Mouse (Mus musculus): ENCODE data around the gene Snrnp200. TPM values are rescaled to one million over a fixed set of nuclear protein-coding genes. Genes with fewer than 3 reads are reported as not detected.

Gene Snrnp200
- total and polyA plus RNA-seq, 3 experiments, result 67.5 to 137 (median 122) TPM

GRCm38 (mm10) chr2:127247592-127248333, 39.6 kb downstream of the Snrnp200 start, which contains the start of the genes Ciao1 and Tmem127 (continued):
- TF ChIP-seq GATA1 (IDR thresholded peaks at IDR 0.05; ENCODE audit: low read depth, low read length), result no peak
- no peak for TF ChIP-seq ZC3H11A (IDR thresholded peaks at IDR 0.05; ENCODE audit: low read depth, low read length)
- TF ChIP-seq MXI1 (IDR thresholded peaks at IDR 0.05; ENCODE audit: low read depth, low read length), result peak; percentile 97
- TF ChIP-seq MYC (IDR thresholded peaks at IDR 0.05; ENCODE audit: low read depth, low read length), result peak; percentile 78; the same call in 1 of the 2 replicates

DNA sequence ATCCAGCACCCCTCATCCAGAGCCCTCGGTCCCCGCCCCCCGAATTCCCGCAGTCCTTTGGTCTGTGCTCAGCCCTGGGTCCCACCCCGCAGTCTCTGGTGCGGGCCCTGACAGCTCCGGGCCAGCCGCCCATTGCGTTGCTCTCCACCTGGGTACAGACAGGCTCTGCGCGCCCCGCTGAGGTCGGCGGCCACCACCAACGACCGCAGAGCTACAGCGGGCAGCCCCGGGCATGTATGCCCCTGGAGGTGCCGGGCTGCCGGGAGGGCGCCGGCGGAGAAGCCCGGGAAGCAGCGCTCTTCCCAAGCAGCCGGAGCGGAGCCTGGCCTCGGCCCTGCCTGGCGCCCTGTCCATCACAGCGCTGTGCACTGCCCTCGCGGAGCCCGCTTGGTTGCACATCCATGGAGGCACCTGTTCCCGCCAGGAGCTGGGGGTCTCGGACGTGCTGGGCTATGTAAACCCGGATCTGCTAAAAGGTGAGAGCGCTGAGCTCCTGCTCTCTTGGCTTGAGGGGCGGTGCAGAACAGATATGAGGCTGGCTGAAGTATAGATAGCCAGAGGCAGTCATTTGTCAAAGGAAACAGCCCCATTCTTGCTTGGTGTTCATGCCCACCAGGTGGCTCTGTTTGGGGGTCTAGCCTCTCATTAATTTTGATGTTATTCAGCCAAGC, 40.3 kb downstream of the Snrnp200 start:
- H3K9me3 ChIP-seq (replicated peaks; ENCODE audit: insufficient read depth, low read length), result no peaks in the 10 kb centered on the region
- H3K4me3 ChIP-seq (ENCODE audit: control insufficient read depth in 1 of 2, insufficient read depth in 1 of 2, low read depth in 2 of 2, low read length in 2 of 2), result peak overlapping the region; percentile 90 to 91
- H3K4me1 ChIP-seq (ENCODE audit: control insufficient read depth in 1 of 2, insufficient read depth in 2 of 2, low read length in 2 of 2), result peaks cover 22 to 26% of the 10 kb centered on the region in 2 experiments
- peak overlapping the region; percentile 59 for H3K27ac ChIP-seq (ENCODE audit: control insufficient read depth, low read depth, low read length)
- no peaks in the 10 kb centered on the region for H3K27me3 ChIP-seq (ENCODE audit: control insufficient read depth in 1 of 2, insufficient read depth in 2 of 2, low read length in 2 of 2)
- peaks cover 22% of the 10 kb centered on the region for H3K79me2 ChIP-seq (ENCODE audit: control insufficient read depth, insufficient read depth, low read length, poor library complexity)
- no peak for TF ChIP-seq MYB (IDR thresholded peaks at IDR 0.05; ENCODE audit: low read depth, low read length)
- TF ChIP-seq MAZ (IDR thresholded peaks at IDR 0.05; ENCODE audit: low read depth, low read length), result no peak
- TF ChIP-seq MEF2A (IDR thresholded peaks at IDR 0.05; ENCODE audit: extremely low read depth, insufficient replicate concordance, low read depth, low read length, poor library complexity, severe bottlenecking), result no peak
- TF ChIP-seq ZC3H11A (IDR thresholded peaks at IDR 0.05; ENCODE audit: low read depth, low read length), result 0 out of 2 replicates have a peak, but pooled peaks have one; percentile 18
- TF ChIP-seq E2F4 (IDR thresholded peaks at IDR 0.05; ENCODE audit: borderline replicate concordance, low read depth, low read length), result no peak
- 0 out of 2 replicates have a peak, but pooled peaks have one; percentile 32 for TF ChIP-seq RCOR1 (IDR thresholded peaks at IDR 0.05; ENCODE audit: low read depth, low read length)
- TF ChIP-seq ETS1 (IDR thresholded peaks at IDR 0.05; ENCODE audit: low read depth, low read length), result peak; percentile 38; the same call in 1 of the 2 replicates
- TF ChIP-seq SIN3A (IDR thresholded peaks at IDR 0.05; ENCODE audit: low read length), result peak; percentile 67
- TF ChIP-seq RAD21 (IDR thresholded peaks at IDR 0.05; ENCODE audit: low read depth, low read length), result peak; percentile 24
- no peak for TF ChIP-seq MYC (IDR thresholded peaks at IDR 0.05; ENCODE audit: low read depth, low read length)
- TF ChIP-seq ZNF384 (IDR thresholded peaks at IDR 0.05; ENCODE audit: low read depth, low read length), result no peak
- no peak for TF ChIP-seq USF2 (IDR thresholded peaks at IDR 0.05; ENCODE audit: borderline replicate concordance in 1 of 2, insufficient read depth in 1 of 2, low read depth in 1 of 2, low read length in 2 of 2)
- no peak for TF ChIP-seq NRF1 (IDR thresholded peaks at IDR 0.05; ENCODE audit: insufficient read depth, low read depth, low read length, poor library complexity, severe bottlenecking)
- no peak for TF ChIP-seq MAFK (IDR thresholded peaks at IDR 0.05; ENCODE audit: borderline replicate concordance, low read depth, low read length)
- no peak for TF ChIP-seq POLR2AphosphoS5 (IDR thresholded peaks at IDR 0.05; ENCODE audit: borderline replicate concordance, low read depth, low read length)
- TF ChIP-seq GATA1 (IDR thresholded peaks at IDR 0.05; ENCODE audit: low read depth, low read length), result peak; percentile 66
- no peak for TF ChIP-seq GABPA (IDR thresholded peaks at IDR 0.05; ENCODE audit: low read depth, low read length)
- peak; percentile 16 to 59 (median 32); a peak in 3 of 6 replicates for TF ChIP-seq CTCF (IDR thresholded peaks at IDR 0.05 in 2 of 3, conservative IDR thresholded peaks at IDR 0.05 in 1 of 3; ENCODE audit: control insufficient read depth in 1 of 3, insufficient read depth in 1 of 3, low read depth in 2 of 3, low read length in 3 of 3, poor library complexity in 1 of 3, severe bottlenecking in 1 of 3)
- TF ChIP-seq SMC3 (IDR thresholded peaks at IDR 0.05; ENCODE audit: low read depth, low read length), result peak; percentile 60
- TF ChIP-seq KAT2A (conservative IDR thresholded peaks at IDR 0.05; ENCODE audit: low read depth, low read length), result 0 out of 2 replicates have a peak, but pooled peaks have one; percentile 19
- peak; percentile 39 to 41; a peak in 3 of 4 replicates for TF ChIP-seq EP300 (IDR thresholded peaks at IDR 0.05; ENCODE audit: low read depth in 1 of 2, low read length in 2 of 2)
- no peak for TF ChIP-seq POLR2A (IDR thresholded peaks at IDR 0.05; ENCODE audit: control insufficient read depth in 1 of 2, insufficient read depth in 1 of 2, low read depth in 1 of 2, low read length in 2 of 2, poor library complexity in 1 of 2)
- TF ChIP-seq MXI1 (IDR thresholded peaks at IDR 0.05; ENCODE audit: low read depth, low read length), result peak; percentile 54; the same call in 1 of the 2 replicates
- peak; percentile 49; the same call in 1 of the 2 replicates for TF ChIP-seq TBP (IDR thresholded peaks at IDR 0.05; ENCODE audit: low read depth, low read length)
- TF ChIP-seq TAL1 (IDR thresholded peaks at IDR 0.05; ENCODE audit: low read length), result peak; percentile 18; the same call in 1 of the 2 replicates
- no peak for TF ChIP-seq NELFE (IDR thresholded peaks at IDR 0.05; ENCODE audit: low read depth, low read length)
- no peak for TF ChIP-seq JUND (IDR thresholded peaks at IDR 0.05; ENCODE audit: low read depth, low read length)
- peak; percentile 67 for TF ChIP-seq TCF12 (IDR thresholded peaks at IDR 0.05; ENCODE audit: low read depth, low read length)
- H3K9ac ChIP-seq (ENCODE audit: control insufficient read depth, low read depth, low read length, poor library complexity, severe bottlenecking), result peak overlapping the region; percentile 87
- H3K36me3 ChIP-seq (ENCODE audit: control insufficient read depth in 1 of 2, insufficient read depth in 2 of 2, low read length in 2 of 2), result peaks cover 2 to 30% of the 10 kb centered on the region in 2 experiments; a peak in 3 of 4 replicates
- peak; percentile 73 for DNase-seq (ENCODE audit: low read depth, low spot score)

Measured in MEL (cell line).